Mouse (Mus musculus) testis, adult 2 months (tissue): Measurements from ENCODE around the gene Ercc4. TPM values are rescaled to one million over a fixed set of nuclear protein-coding genes. Genes with fewer than 3 reads are reported as not detected.
"Not testable (repeated sequence)": the region's sequence is repeated elsewhere in the genome, so short reads cannot be mapped to it uniquely, and the experiment has no call there.

ENCODE experiments used
- H3K27ac ChIP-seq: fragments of 200-500 bp; 2 replicates; pipeline ENCODE4 v1.5.1; 2012; ENCODE audit warnings: low read depth, low read length; ENCODE audit not compliant: control insufficient read depth, insufficient read depth
- H3K27me3 ChIP-seq: fragments of 200-500 bp; 2 replicates; pipeline ENCODE4 v1.6.1; 2012; ENCODE audit warnings: mild to moderate bottlenecking, low read length, moderate library complexity; ENCODE audit not compliant: control insufficient read depth, insufficient read depth
- H3K36me3 ChIP-seq: fragments of 200-500 bp; 2 replicates; pipeline ENCODE4 v1.6.1; 2012; ENCODE audit warnings: mild to moderate bottlenecking, low read length; ENCODE audit not compliant: control insufficient read depth, insufficient read depth
- H3K4me1 ChIP-seq: fragments of 200-500 bp; 2 replicates; pipeline ENCODE4 v1.6.1; 2012; ENCODE audit warnings: low read length; ENCODE audit not compliant: control insufficient read depth, insufficient read depth
- H3K4me3 ChIP-seq: fragments of 200-500 bp; 2 replicates; pipeline ENCODE4 v1.5.1; 2012; ENCODE audit warnings: low read depth, mild to moderate bottlenecking, low read length, moderate library complexity, mixed read lengths; ENCODE audit not compliant: control insufficient read depth
- CTCF ChIP-seq: fragments of 200-500 bp; IDR thresholded peaks from 2 replicates; pipeline ENCODE4 v1.5.1; 2012; ENCODE audit warnings: low read depth, mild to moderate bottlenecking, inconsistent platforms, low read length, moderate library complexity; ENCODE audit not compliant: control insufficient read depth, insufficient read depth, insufficient replicate concordance
- POLR2A ChIP-seq: fragments of 200-500 bp; IDR thresholded peaks from 2 replicates; pipeline ENCODE4 v1.6.1; 2012; ENCODE audit warnings: low read depth, mild to moderate bottlenecking, inconsistent platforms, low read length, moderate library complexity; ENCODE audit not compliant: control insufficient read depth
- polyA plus RNA-seq: library from polyadenylated mRNA; depleted of rRNA; stranded (reverse); fragments of >200 nt; gene quantifications from 2 replicates; pipeline ENCODE4 v1.2.3, GENCODE M21; 2012

Gene Ercc4
- polyA plus RNA-seq, 1 experiment: 30.7 TPM

DNA sequence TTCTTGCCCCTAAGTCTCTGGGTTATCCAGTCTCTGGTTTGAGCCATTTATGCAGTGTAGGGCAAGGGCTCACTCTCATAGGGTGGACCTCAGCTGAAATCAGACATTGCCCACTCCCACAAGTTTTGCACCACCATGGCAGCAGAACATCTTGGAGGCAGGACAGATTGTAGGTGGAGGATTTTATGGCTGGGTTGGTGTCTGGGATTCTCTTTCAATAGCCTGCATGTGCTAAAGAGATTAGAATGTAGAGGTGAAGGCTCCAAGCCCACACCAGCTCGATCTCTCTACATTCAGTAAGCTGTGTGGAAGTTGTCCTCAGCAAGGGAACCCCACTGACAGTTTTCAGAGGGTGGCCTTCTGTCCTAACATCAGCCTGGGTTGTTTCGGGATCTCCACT is 5.3 kb downstream of the Ercc4 start:
- Histone ChIP-seq H3K36me3 (no peaks in the 10 kb centered on the region), H3K27ac (no peak overlapping the region; the same call in 1 of the 2 replicates), H3K4me3 (no peak overlapping the region), H3K4me1 (no peaks in the 10 kb centered on the region), H3K27me3 (no peaks in the 10 kb centered on the region)
- TF ChIP-seq CTCF: no peak

DNA sequence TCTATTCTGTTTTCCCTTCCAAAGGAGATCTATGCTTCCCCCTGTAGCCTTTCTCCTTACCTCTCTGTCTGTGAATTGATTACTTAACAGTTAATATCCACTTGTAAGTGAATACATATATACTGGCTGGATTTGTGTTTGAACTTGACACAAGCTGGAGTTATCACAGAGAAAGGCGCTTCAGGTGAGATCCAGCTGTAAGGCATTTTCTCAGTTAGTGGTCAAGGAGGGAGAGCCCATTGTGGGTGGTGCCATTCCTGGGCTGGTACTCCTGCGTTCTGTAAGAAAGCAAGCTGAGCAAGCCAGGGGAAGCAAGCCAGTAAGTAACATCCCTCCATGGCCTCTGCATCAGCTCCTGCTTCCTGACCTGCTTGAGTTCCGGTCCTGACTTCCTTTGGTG is 6.0 kb downstream of the Ercc4 start:
- not testable (repeated sequence) for H3K4me1 ChIP-seq, H3K36me3 ChIP-seq, H3K4me3 ChIP-seq, H3K27ac ChIP-seq, H3K27me3 ChIP-seq

DNA sequence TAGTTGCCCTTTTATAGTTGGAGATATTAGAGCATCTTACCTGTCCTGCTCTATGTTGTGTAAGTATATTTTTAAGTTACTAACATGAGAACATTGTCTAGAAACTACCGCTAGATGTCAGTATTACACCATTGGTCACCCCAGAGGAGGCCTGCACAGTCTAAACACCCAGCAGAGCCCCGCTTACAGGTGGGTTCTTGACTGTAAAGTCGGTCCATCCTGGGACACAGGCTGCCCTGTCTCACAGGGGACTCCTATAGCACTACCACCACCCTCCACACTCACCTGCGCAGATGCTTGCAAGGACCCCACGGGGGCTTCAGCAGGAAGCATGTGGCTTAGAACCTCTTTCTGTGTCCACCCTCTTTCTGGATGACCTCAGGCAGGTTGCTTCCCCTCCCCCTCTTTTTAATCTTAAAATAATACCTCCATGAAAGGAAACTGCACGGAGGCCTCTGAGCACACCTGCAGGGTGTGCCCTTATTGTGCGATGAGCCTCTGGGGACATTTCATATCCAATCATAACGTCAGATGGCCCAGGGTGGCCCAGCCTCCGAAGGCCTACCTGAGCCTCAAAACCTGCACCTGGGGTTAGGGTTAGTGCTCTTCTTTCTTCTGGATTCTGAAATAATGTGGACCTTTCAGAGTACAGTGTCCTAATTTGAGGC is 7.9 kb downstream of the Ercc4 start:
- TF ChIP-seq POLR2A (no peak), CTCF (no peak)
- no peak overlapping the region for H3K4me3 ChIP-seq
- no peaks in the 10 kb centered on the region for H3K4me1 ChIP-seq
- H3K36me3 ChIP-seq: no peaks in the 10 kb centered on the region
- H3K27ac ChIP-seq: no peak overlapping the region
- H3K27me3 ChIP-seq: no peaks in the 10 kb centered on the region

GRCm38 (mm10) chr16:13117967-13118430 is 8.5 kb downstream of the Ercc4 start:
- Histone ChIP-seq H3K4me3 (no peak overlapping the region), H3K27me3 (no peaks in the 10 kb centered on the region), H3K4me1 (no peaks in the 10 kb centered on the region), H3K27ac (no peak overlapping the region), H3K36me3 (no peaks in the 10 kb centered on the region)
- TF ChIP-seq CTCF: no peak
- TF ChIP-seq POLR2A: no peak

- Histone ChIP-seq H3K4me1 (no peaks in the 10 kb centered on the region), H3K36me3 (no peaks in the 10 kb centered on the region; the same call in 1 of the 2 replicates), H3K27me3 (no peaks in the 10 kb centered on the region), H3K27ac (no peak overlapping the region), H3K4me3 (no peak overlapping the region)
- no peak for TF ChIP-seq POLR2A
- no peak for TF ChIP-seq CTCF
Measured at GRCm38 (mm10) chr16:13118754-13119294, 9.3 kb downstream of the Ercc4 start.

- no peaks in the 10 kb centered on the region; the same call in 1 of the 2 replicates for H3K36me3 ChIP-seq
- H3K27ac ChIP-seq: no peak overlapping the region
- no peak for TF ChIP-seq POLR2A
Measured at GRCm38 (mm10) chr16:13119641-13120350, 10.3 kb downstream of the Ercc4 start.

GRCm38 (mm10) chr16:13125357-13125756 is 15.9 kb downstream of the Ercc4 start:
- Histone ChIP-seq H3K27ac (no peak overlapping the region), H3K4me3 (no peak overlapping the region), H3K27me3 (no peaks in the 10 kb centered on the region), H3K36me3 (peaks cover 5% of the 10 kb centered on the region), H3K4me1 (no peaks in the 10 kb centered on the region; the same call in 1 of the 2 replicates)
- TF ChIP-seq POLR2A (no peak), CTCF (no peak)

More at GRCm38 (mm10) chr16:13119641-13120350, 10.3 kb downstream of the Ercc4 start:
- Histone ChIP-seq H3K4me3 (no peak overlapping the region), H3K4me1 (no peaks in the 10 kb centered on the region), H3K27me3 (no peaks in the 10 kb centered on the region)
